11 mouse cellular contexts compared by ENCODE assay signal in genomic region chr12:79735341-79735785, GRCm38 (mm10).
DNase-seq lines count a peak whose midpoint lies in the region; ATAC-seq and TF ChIP-seq lines count a peak whose summit lies in the region.
"Had no signal": no experiment of that assay in that cellular context is flagged by ENCODE, and none has a peak within 500 bp of the region (broad histone marks: within the 10 kb centered on the region; RNA-seq: fewer than 3 reads in every experiment).

No protein-coding gene starts in this region.

- no peaks in the 10 kb centered on the region for H3K9me3 ChIP-seq in heart, embryonic 10.5 days
- H3K9me3 ChIP-seq in MEL (replicated peaks; ENCODE audit: insufficient read depth, low read length): no peaks in the 10 kb centered on the region
- H3K9me3 ChIP-seq in embryonic facial prominence, embryonic 13.5 days: no peaks in the 10 kb centered on the region
- H3K9me3 ChIP-seq: liver, embryonic 13.5 days had no signal

- H3K36me3 ChIP-seq in heart, embryonic 10.5 days: no peaks in the 10 kb centered on the region
- H3K36me3 ChIP-seq in MEL (ENCODE audit: control insufficient read depth in 1 of 2, insufficient read depth in 2 of 2, low read length in 2 of 2): peaks cover 0 to 13% of the 10 kb centered on the region in 2 experiments; a peak in 2 of 4 replicates
- H3K36me3 ChIP-seq in embryonic facial prominence, embryonic 13.5 days: no peaks in the 10 kb centered on the region
- H3K36me3 ChIP-seq: liver, embryonic 13.5 days had no signal

- no peak for TF ChIP-seq CTCF in MEL (IDR thresholded peaks at IDR 0.05 in 2 of 3, conservative IDR thresholded peaks at IDR 0.05 in 1 of 3; ENCODE audit: control insufficient read depth in 1 of 3, insufficient read depth in 1 of 3, low read depth in 2 of 3, low read length in 3 of 3, poor library complexity in 1 of 3, severe bottlenecking in 1 of 3)

- no peak overlapping the region for H3K4me2 ChIP-seq in embryonic facial prominence, embryonic 13.5 days
- H3K4me2 ChIP-seq: liver, embryonic 13.5 days had no signal

- peak; percentile 70 for DNase-seq in heart, embryonic 10.5 days (ENCODE audit: low spot score)
- no peak for DNase-seq in heart, postnatal 25 days (ENCODE audit: low spot score)
- peak; percentile 44 for DNase-seq in MEL (ENCODE audit: low read depth, low spot score)
- DNase-seq in kidney, postnatal 10 days: peak; percentile 62
- no peak for DNase-seq in frontal cortex, postnatal 36 days (ENCODE audit: low spot score in 2 of 2)
- DNase-seq in left cerebral cortex, postnatal 10 days (ENCODE audit: extremely low spot score in 1 of 2, low spot score in 2 of 2): no peak
- no peak for DNase-seq in cerebellum, adult 18-20 months
- DNase-seq: liver, embryonic 13.5 days; thymus, postnatal 14 days had no signal

- no peak for TF ChIP-seq EP300 in MEL (IDR thresholded peaks at IDR 0.05; ENCODE audit: low read depth in 1 of 2, low read length in 2 of 2)

- no peak for ATAC-seq in embryonic facial prominence, embryonic 13.5 days (ENCODE audit: insufficient number of reproducible peaks, insufficient read depth, low FRiP score, low TSS enrichment, low read depth)
- ATAC-seq: midbrain, embryonic 16.5 days had no signal

- no peak overlapping the region for H3K9ac ChIP-seq in MEL (ENCODE audit: control insufficient read depth, low read depth, low read length, poor library complexity, severe bottlenecking)
- H3K9ac ChIP-seq in embryonic facial prominence, embryonic 13.5 days: no peak overlapping the region
- H3K9ac ChIP-seq: liver, embryonic 13.5 days had no signal

- no peaks in the 10 kb centered on the region for H3K27me3 ChIP-seq in heart, embryonic 10.5 days (ENCODE audit: insufficient read depth, poor library complexity, severe bottlenecking)
- no peaks in the 10 kb centered on the region for H3K27me3 ChIP-seq in MEL (ENCODE audit: control insufficient read depth in 1 of 2, insufficient read depth in 2 of 2, low read length in 2 of 2)
- no peaks in the 10 kb centered on the region for H3K27me3 ChIP-seq in embryonic facial prominence, embryonic 13.5 days
- H3K27me3 ChIP-seq: liver, embryonic 13.5 days had no signal

- intact Hi-C loops in heart, postnatal 25 days (cut with DNase I): no loop called here
- intact Hi-C loops in left cerebral cortex, postnatal 10 days (cut with DNase I): no loop called here

- H3K27ac ChIP-seq in heart, embryonic 10.5 days: no peak overlapping the region; the same call in 1 of the 2 replicates
- no peak overlapping the region for H3K27ac ChIP-seq in MEL (ENCODE audit: control insufficient read depth, low read depth, low read length)
- H3K27ac ChIP-seq in embryonic facial prominence, embryonic 13.5 days: peak overlapping the region; percentile 24
- H3K27ac ChIP-seq: liver, embryonic 13.5 days had no signal

- H3K79me2 ChIP-seq in MEL (ENCODE audit: control insufficient read depth, insufficient read depth, low read length, poor library complexity): no peaks in the 10 kb centered on the region

- no peak for TF ChIP-seq POLR2A in MEL (IDR thresholded peaks at IDR 0.05; ENCODE audit: control insufficient read depth in 1 of 2, insufficient read depth in 1 of 2, low read depth in 1 of 2, low read length in 2 of 2, poor library complexity in 1 of 2)

- TF ChIP-seq RAD21 in MEL (IDR thresholded peaks at IDR 0.05; ENCODE audit: low read depth, low read length): no peak

- no peak overlapping the region for H3K4me3 ChIP-seq in heart, embryonic 10.5 days
- no peak overlapping the region for H3K4me3 ChIP-seq in MEL (ENCODE audit: control insufficient read depth in 1 of 2, insufficient read depth in 1 of 2, low read depth in 2 of 2, low read length in 2 of 2)
- H3K4me3 ChIP-seq in embryonic facial prominence, embryonic 13.5 days: no peak overlapping the region
- H3K4me3 ChIP-seq: liver, embryonic 13.5 days had no signal

- 74% methylated on average over 13 of the region's 13 CpGs for WGBS in heart, embryonic 10.5 days
- 67% methylated on average over 13 of the region's 13 CpGs for WGBS in embryonic facial prominence, embryonic 13.5 days

- H3K4me1 ChIP-seq in heart, embryonic 10.5 days: peaks cover 3% of the 10 kb centered on the region; the same call in 1 of the 2 replicates
- H3K4me1 ChIP-seq in MEL (ENCODE audit: control insufficient read depth in 1 of 2, insufficient read depth in 2 of 2, low read length in 2 of 2): peaks cover 8 to 19% of the 10 kb centered on the region in 2 experiments
- peaks cover 26% of the 10 kb centered on the region for H3K4me1 ChIP-seq in embryonic facial prominence, embryonic 13.5 days

TF ChIP-seq in MEL, 35 proteins besides CTCF, POLR2A, EP300 and RAD21:
- no peak for TF ChIP-seq KAT2A (conservative IDR thresholded peaks at IDR 0.05; ENCODE audit: low read depth, low read length)
- TF ChIP-seq BHLHE40 (IDR thresholded peaks at IDR 0.05; ENCODE audit: borderline replicate concordance, low read depth, low read length): no peak
- TF ChIP-seq POLR2AphosphoS5 (IDR thresholded peaks at IDR 0.05; ENCODE audit: borderline replicate concordance, low read depth, low read length): no peak
- no peak for TF ChIP-seq RCOR1 (IDR thresholded peaks at IDR 0.05; ENCODE audit: low read depth, low read length)
- no peak for TF ChIP-seq MAZ (IDR thresholded peaks at IDR 0.05; ENCODE audit: low read depth, low read length)
- no peak for TF ChIP-seq GATA1 (IDR thresholded peaks at IDR 0.05; ENCODE audit: low read depth, low read length)
- TF ChIP-seq NELFE (IDR thresholded peaks at IDR 0.05; ENCODE audit: low read depth, low read length): no peak
- TF ChIP-seq CHD2 (IDR thresholded peaks at IDR 0.05; ENCODE audit: low read length): no peak
- TF ChIP-seq JUND (IDR thresholded peaks at IDR 0.05; ENCODE audit: low read depth, low read length): no peak
- TF ChIP-seq USF2 (IDR thresholded peaks at IDR 0.05; ENCODE audit: borderline replicate concordance in 1 of 2, insufficient read depth in 1 of 2, low read depth in 1 of 2, low read length in 2 of 2): no peak
- TF ChIP-seq GABPA (IDR thresholded peaks at IDR 0.05; ENCODE audit: low read depth, low read length): no peak
- TF ChIP-seq ZNF384 (IDR thresholded peaks at IDR 0.05; ENCODE audit: low read depth, low read length): no peak
- TF ChIP-seq UBTF (IDR thresholded peaks at IDR 0.05; ENCODE audit: borderline replicate concordance, insufficient read depth, low read depth, low read length): no peak
- no peak for TF ChIP-seq CHD1 (IDR thresholded peaks at IDR 0.05; ENCODE audit: low read depth, low read length)
- TF ChIP-seq MAX (IDR thresholded peaks at IDR 0.05; ENCODE audit: low read length): no peak

Comparison
In these comparisons a context has a peak if more than half of its experiments do, and no peak if none do; other contexts are left out.
1. DNase-seq: peak in heart, embryonic 10.5 days (single experiment), MEL (single experiment) and kidney, postnatal 10 days (single experiment); none in heart, postnatal 25 days (single experiment), frontal cortex, postnatal 36 days (0 of 2), left cerebral cortex, postnatal 10 days (0 of 2) and cerebellum, adult 18-20 months (0 of 2).